In genomic region chr11:50286428-50286827, GRCm38 (mm10) we compare ENCODE assay signal across 16 mouse cellular contexts. TPM values are rescaled to one million over a fixed set of nuclear protein-coding genes. Genes with fewer than 3 reads are reported as not detected.
DNase-seq lines count a peak whose midpoint lies in the region; ATAC-seq lines count a peak whose summit lies in the region.
"Had no signal": no experiment of that assay in that cellular context is flagged by ENCODE, and none has a peak within 500 bp of the region (broad histone marks: within the 10 kb centered on the region; RNA-seq: fewer than 3 reads in every experiment).

No protein-coding gene starts in this region.

- H3K27ac ChIP-seq in intestine, embryonic 14.5 days (ENCODE audit: low read depth) = no peak overlapping the region
- no peak overlapping the region for H3K27ac ChIP-seq in intestine, embryonic 16.5 days (ENCODE audit: low read length)
- 0 out of 2 replicates have a peak overlapping the region, but pooled peaks have one; percentile 30 for H3K27ac ChIP-seq in brown adipose tissue, adult 24 weeks (replicated peaks; ENCODE audit: low read depth, low read length)
- H3K27ac ChIP-seq: kidney, embryonic 15.5 days; limb, embryonic 13.5 days; neural tube, embryonic 12.5 days had no signal

- H3K4me2 ChIP-seq in intestine, embryonic 14.5 days (ENCODE audit: low read length) = no peak overlapping the region
- H3K4me2 ChIP-seq in intestine, embryonic 16.5 days (ENCODE audit: low read depth, low read length) = no peak overlapping the region
- H3K4me2 ChIP-seq: kidney, embryonic 15.5 days; limb, embryonic 13.5 days; neural tube, embryonic 12.5 days had no signal

- ATAC-seq in intestine, embryonic 14.5 days (replicated peaks; ENCODE audit: low FRiP score, low TSS enrichment, low read depth) = no peak
- no peak for ATAC-seq in intestine, embryonic 16.5 days
- peak; percentile 65 for ATAC-seq in megakaryocyte, adult 5-6 weeks (ENCODE audit: poor library complexity, severe bottlenecking)
- ATAC-seq: forebrain, embryonic 16.5 days; inflammation-experienced regulatory T-cells, adult 6 months had no signal

- H3K27me3 ChIP-seq in intestine, embryonic 14.5 days (replicated peaks; ENCODE audit: control insufficient read depth, insufficient read depth, low read length) = no peaks in the 10 kb centered on the region
- no peaks in the 10 kb centered on the region for H3K27me3 ChIP-seq in intestine, embryonic 16.5 days (replicated peaks; ENCODE audit: control insufficient read depth, insufficient read depth, low read length)
- H3K27me3 ChIP-seq: kidney, embryonic 15.5 days; limb, embryonic 13.5 days; neural tube, embryonic 12.5 days had no signal

- peaks cover 9% of the 10 kb centered on the region for H3K36me3 ChIP-seq in intestine, embryonic 14.5 days (ENCODE audit: control insufficient read depth, insufficient read depth, low read length)
- no peaks in the 10 kb centered on the region; the same call in none of the 2 replicates for H3K36me3 ChIP-seq in intestine, embryonic 16.5 days (ENCODE audit: control insufficient read depth, insufficient read depth, low read length)

- peaks cover 5% of the 10 kb centered on the region for H3K4me1 ChIP-seq in intestine, embryonic 14.5 days (replicated peaks; ENCODE audit: control insufficient read depth, insufficient read depth, low read length)
- H3K4me1 ChIP-seq in intestine, embryonic 16.5 days (ENCODE audit: control insufficient read depth, insufficient read depth, low read length) = peaks cover 11% of the 10 kb centered on the region
- peaks cover 10% of the 10 kb centered on the region for H3K4me1 ChIP-seq in brown adipose tissue, adult 24 weeks (ENCODE audit: control insufficient read depth, insufficient read depth, insufficient read length, low read length)

- H3K4me3 ChIP-seq in intestine, embryonic 14.5 days (ENCODE audit: low read depth, low read length) = no peak overlapping the region
- H3K4me3 ChIP-seq in intestine, embryonic 16.5 days (ENCODE audit: low read length) = no peak overlapping the region
- H3K4me3 ChIP-seq in brown adipose tissue, adult 24 weeks (ENCODE audit: insufficient read depth, low read depth, low read length) = no peak overlapping the region
- H3K4me3 ChIP-seq: erythroblast, embryonic 14.5 days; heart, adult 2 months; kidney, embryonic 15.5 days; limb, embryonic 13.5 days; neural tube, embryonic 12.5 days had no signal

- H3K9me3 ChIP-seq in intestine, embryonic 14.5 days (ENCODE audit: control insufficient read depth, low read length) = no peaks in the 10 kb centered on the region
- no peaks in the 10 kb centered on the region for H3K9me3 ChIP-seq in intestine, embryonic 16.5 days (ENCODE audit: control insufficient read depth, low read length)
- H3K9me3 ChIP-seq: kidney, embryonic 15.5 days; limb, embryonic 13.5 days; neural tube, embryonic 12.5 days had no signal

- DNase-seq in intestine, embryonic 14.5 days (ENCODE audit: low spot score) = peak; percentile 10
- DNase-seq in 416B (ENCODE audit: low read depth) = peak; percentile 80
- DNase-seq in adrenal gland, adult 8-10 months = no peak
- DNase-seq in cerebellum, adult 8-10 months = no peak
- no peak for DNase-seq in cerebellum, adult 11-12 months
- DNase-seq: cerebellum, adult 11 months; heart, adult 2 months had no signal

- no peak overlapping the region for H3K9ac ChIP-seq in intestine, embryonic 14.5 days (ENCODE audit: low read length)
- no peak overlapping the region for H3K9ac ChIP-seq in intestine, embryonic 16.5 days (ENCODE audit: low read depth, low read length)
- H3K9ac ChIP-seq: kidney, embryonic 15.5 days; limb, embryonic 13.5 days; neural tube, embryonic 12.5 days had no signal

- 81% methylated on average over 1 of the region's 1 CpGs for WGBS in intestine, embryonic 14.5 days
- 86% methylated on average over 1 of the region's 1 CpGs for WGBS in intestine, embryonic 16.5 days

RNA-seq across cellular contexts. Expression of gene Maml1, which starts 5.7 kb away (rescaled TPM):
- 8.5 and 9.1 TPM in 2 replicates for polyA plus RNA-seq in intestine, embryonic 14.5 days (2014; fragmentation: Nextera tagmentation; extraction: Ambion mirVana)
- 2.9 and 3.0 TPM in 2 replicates for polyA plus RNA-seq in intestine, embryonic 16.5 days (2015; fragmentation: Nextera tagmentation; extraction: Ambion mirVana)
- polyA plus RNA-seq in brown adipose tissue, adult 24 weeks (2012; ENCODE audit: insufficient read depth, insufficient read length, missing spikeins) = 3.9 and 5.5 TPM in 2 replicates
- total RNA-seq in megakaryocyte, adult 5-6 weeks (2015) = 28.0 and 30.6 TPM in 2 replicates
- 8.8 and 11.7 TPM in 2 replicates for total RNA-seq in megakaryocyte, adult 5-6 weeks (2017)
- 10 to 100 TPM; 21.2 to 24.5 (median 23.9) TPM for total RNA-seq in adrenal gland, adult 8-10 months (2022)

RNA-seq across cellular contexts. Expression of gene Canx, which starts 39.0 kb away (rescaled TPM):
- polyA plus RNA-seq in intestine, embryonic 14.5 days (2014; fragmentation: Nextera tagmentation; extraction: Ambion mirVana) = 246 and 259 TPM in 2 replicates
- polyA plus RNA-seq in intestine, embryonic 16.5 days (2015; fragmentation: Nextera tagmentation; extraction: Ambion mirVana) = 347 and 362 TPM in 2 replicates
- 149 and 159 TPM in 2 replicates for polyA plus RNA-seq in brown adipose tissue, adult 24 weeks (2012; ENCODE audit: insufficient read depth, insufficient read length, missing spikeins)
- total RNA-seq in megakaryocyte, adult 5-6 weeks (2015) = 242 and 264 TPM in 2 replicates
- total RNA-seq in megakaryocyte, adult 5-6 weeks (2017) = 684 and 685 TPM in 2 replicates
- 100 to 1,000 TPM; 459 to 558 (median 506) TPM for total RNA-seq in adrenal gland, adult 8-10 months (2022)

RNA-seq across cellular contexts. Expression of gene Ltc4s, which starts 48.0 kb away (rescaled TPM):
- 3.4 and 4.2 TPM in 2 replicates for polyA plus RNA-seq in intestine, embryonic 14.5 days (2014; fragmentation: Nextera tagmentation; extraction: Ambion mirVana)
- polyA plus RNA-seq in intestine, embryonic 16.5 days (2015; fragmentation: Nextera tagmentation; extraction: Ambion mirVana) = 4.3 and 5.1 TPM in 2 replicates
- polyA plus RNA-seq in brown adipose tissue, adult 24 weeks (2012; ENCODE audit: insufficient read depth, insufficient read length, missing spikeins) = 27.5 and 45.3 TPM in 2 replicates
- not detected in 2 replicates for total RNA-seq in megakaryocyte, adult 5-6 weeks (2015)
- 0.66 TPM in 1 of 2 replicates, not detected in the other for total RNA-seq in megakaryocyte, adult 5-6 weeks (2017)
- total RNA-seq in adrenal gland, adult 8-10 months (2022) = 10 to 100 TPM in 3 of 4 experiments, 1 to 10 TPM in 1; 8.3 to 28.7 (median 11.8) TPM
- polyA plus RNA-seq: erythroblast, embryonic 14.5 days; inflammation-experienced regulatory T-cells, adult 6 months had no signal

Comparison
In these comparisons a context has a peak if more than half of its experiments do, and no peak if none do; other contexts are left out.
1. DNase-seq: peak in intestine, embryonic 14.5 days (single experiment) and 416B (single experiment); none in adrenal gland, adult 8-10 months (single experiment), cerebellum, adult 8-10 months (single experiment) and cerebellum, adult 11-12 months (single experiment).